Mouse (Mus musculus): ENCODE data around the gene Maml3. TPM values are rescaled to one million over a fixed set of nuclear protein-coding genes. Genes with fewer than 3 reads are reported as not detected.

The Maml3 gene
- total RNA-seq, 2 experiments from 2014 or later: 7.1 TPM

DNA sequence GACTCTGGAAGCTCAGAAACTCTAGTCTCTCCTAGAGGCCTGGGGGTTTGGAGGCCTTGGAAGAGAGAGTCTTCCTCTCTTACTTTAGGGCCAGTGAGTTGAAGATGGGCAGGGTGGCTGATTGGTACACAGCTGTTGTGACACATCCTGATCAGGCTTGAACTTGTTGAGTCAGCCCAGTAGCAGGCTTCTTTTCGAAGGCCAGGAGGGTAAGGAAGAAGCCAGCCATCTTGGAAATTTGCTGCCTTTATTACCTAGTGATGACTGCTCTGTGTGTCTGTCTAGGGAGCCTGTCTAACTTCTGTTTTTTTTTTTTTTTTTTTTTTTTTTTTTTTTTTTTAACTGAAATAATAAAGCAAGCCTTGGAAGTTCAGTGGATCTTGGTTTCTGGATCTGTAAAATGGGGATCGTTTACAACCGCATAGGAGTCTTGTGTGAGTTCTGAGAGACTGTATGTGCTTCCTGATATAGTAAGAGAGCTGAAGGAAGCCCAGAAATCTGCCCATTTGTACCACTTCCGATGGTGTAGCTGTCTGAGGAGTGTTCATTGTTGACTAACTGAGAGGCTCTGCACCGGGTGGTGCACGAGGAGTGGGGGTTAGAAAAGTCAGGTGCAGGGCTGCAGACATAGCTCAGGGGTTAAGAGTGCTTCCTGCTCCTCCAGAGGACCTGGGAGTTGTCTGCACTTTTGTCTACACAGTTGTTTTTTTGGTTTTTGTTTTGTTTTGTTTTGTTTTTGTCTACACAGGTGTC, 450.4 kb downstream of the Maml3 start:
- no peak for DNase-seq

DNA sequence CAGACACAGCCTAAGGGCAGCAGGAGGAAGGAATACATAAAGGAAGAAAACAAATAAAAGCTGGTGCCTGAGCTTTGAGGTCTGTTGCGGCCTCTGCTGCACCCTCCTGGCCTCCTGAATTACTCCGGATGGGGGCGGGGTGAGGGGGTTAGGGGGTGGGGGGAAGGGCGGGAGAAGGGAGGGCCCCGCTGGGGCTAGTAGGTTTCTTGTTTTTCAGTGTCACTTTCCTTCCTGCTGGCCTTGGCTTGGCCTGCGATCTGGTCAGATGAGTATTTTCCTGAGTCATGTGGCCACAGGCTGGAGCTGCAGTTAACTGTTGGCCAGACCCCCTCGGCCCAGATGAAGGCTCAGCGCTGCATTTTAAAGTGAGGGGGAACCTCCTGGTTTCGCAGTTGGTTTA, 452.2 kb downstream of the Maml3 start:
- peak; percentile 53 for DNase-seq

DNA sequence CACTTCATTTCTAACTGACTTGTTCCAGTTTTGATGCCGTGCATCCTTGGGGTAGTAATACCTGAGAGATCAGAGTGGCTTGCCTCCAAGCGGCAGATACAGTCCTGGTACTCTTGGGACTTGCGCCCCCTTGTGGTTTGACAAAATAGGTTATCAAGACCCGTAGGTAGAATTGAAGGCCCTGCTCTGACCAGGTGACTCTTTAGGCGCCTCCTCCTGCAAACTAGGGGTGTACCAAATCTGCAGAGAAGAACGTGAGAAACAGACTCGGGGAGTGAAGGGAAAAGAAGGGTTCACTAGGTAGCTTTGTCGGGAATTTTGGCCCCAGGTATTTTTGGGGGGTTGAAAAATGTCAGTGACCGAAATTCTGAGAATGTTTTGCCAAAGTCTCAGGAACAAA, 452.6 kb downstream of the Maml3 start:
- peak; percentile 90 for DNase-seq

DNA sequence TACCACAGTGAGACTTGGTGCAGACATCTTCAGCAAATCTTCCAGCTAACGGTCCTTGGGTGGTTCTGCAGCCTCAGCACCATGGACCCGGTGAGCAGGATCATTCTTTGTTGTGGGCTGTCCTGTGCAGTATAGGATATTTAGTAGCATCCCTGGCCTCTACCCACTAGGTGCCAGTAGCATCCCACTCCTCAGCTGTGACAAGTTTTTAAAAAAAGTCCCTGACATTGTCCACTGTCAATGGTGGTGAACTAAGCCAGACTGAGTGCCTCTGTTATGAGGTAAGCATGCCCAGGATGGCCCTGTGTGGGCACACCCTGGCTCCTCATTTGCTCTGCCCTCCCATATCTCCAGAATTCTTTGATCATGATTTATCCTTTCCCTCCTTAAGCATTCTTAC, 453.7 kb downstream of the Maml3 start:
- no peak for DNase-seq

DNA sequence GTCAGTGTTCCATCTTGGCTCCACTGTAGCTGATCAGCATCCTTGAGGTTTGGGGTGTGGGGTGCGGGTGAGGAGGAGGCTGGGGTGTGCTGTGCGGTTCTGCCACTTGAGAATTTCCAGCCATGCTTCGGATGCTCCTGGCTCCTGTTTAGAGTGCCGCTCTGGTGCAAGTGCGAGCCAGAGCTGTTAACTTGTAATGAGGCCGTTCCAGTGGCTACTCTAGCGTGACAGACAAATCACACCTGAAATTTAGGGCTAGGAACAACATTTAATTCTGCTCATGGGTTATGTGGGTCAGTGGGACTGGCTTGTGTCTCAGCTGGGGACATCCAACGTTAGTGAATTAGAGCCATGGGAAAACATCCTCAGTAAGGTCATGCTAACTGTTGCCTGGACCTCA, 454.9 kb downstream of the Maml3 start:
- DNase-seq: no peak

DNA sequence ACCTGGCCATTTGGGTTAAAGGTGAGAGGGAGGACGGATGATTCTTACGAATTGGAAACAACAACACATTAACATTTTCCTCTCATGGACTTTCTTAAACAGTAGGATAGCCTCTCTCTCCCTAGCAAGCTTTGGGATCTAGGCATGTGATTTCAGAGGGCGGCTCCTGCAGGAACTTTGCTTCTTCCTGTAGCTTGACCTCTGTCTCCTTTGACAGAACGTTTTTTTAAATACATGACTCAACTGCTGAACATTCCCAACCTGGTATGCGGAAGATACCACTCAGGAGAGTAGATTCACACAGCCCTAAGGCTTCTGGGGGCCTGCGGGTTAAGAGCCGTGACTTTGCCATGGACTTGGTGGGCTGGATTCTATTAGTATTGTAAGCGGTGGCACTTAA, 455.4 kb downstream of the Maml3 start:
- DNase-seq: no peak

DNA sequence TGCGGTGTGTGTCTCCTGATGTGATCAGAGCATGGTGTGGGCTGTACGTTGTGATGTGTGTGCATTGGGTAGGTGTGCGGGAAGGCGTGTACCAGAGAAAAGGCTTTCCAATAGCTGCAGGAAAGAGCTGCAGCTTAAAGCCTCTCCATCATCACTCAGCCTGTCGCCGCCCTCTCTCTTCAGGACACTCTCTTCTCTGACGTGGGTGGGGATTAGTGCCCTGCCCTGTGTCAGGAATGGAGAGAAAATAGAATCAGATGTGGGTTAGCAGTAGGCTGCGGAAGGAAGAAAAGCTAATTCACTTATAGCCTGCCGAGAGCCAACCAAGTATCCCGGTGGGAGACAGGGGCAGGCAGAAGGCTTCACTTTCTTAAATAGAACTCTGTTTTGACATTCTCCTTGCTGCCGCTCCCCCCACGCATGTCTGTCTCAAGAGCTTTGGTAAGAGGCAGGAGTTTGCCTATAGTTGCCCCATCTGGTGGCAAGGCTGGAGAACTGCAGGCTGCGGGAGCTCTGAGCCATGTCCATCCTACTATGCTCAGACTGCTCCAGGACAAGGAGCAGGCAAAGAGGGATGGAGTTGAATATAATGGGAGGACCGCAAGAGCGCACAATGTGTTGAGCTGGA, 456.7 kb downstream of the Maml3 start:
- peak; percentile 87 for DNase-seq

DNA sequence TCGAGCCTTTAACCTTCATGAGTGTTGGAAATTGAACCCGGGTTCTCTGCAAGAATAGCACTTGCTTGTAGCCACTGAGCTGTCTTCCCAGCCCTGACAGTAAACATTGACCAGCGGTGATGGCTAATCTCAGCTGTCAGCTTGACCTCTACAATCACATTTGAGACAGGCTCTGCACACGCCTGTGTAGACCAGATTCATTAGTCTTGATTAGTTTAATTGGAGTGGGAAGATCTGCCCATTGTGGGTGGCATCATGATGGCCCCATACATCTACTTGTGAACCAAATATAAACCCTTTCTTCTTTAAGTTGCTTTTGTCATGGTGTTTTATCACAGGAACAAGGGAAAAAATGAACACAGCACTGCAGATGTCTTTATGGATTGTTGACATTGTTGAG, 457.5 kb downstream of the Maml3 start:
- DNase-seq: no peak

DNA sequence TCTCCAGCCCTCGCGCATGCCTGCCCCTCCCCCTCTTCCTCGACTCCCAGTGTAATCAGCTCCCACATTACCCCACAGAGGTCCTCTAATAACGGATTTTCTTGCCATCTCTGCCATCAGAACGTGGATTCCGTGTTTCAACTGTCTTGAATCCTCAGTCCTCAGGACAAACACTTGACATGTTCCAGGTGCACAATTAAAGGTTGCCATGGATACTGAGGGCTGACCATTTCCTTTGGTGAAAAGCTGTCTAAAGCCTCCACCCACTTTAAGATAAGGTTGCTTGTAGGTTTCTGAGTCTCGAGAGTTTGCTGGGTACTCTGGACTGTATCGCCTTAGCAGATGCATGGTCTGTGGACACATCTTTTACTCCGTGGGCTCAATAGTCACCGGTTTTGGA, 458.6 kb downstream of the Maml3 start:
- no peak for DNase-seq

DNA sequence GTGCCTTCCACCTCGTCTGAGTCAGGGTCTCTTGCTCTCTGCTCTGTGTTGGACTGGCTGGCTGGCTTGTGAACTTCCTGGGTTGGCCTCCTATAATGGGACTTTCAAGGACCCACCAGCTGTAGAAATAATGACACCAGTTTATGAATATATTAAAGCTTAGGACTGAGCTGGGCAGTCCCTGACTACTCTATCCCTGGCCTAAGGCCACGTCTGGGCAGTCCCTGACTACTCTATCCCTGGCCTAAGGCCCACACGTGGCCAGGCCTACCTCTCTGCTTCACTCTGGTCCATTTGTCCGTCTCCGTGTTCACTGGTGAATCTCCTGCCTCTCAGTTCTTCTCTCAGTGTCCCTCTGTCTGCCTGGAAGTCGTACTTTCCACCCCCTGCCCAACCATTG, 459.4 kb downstream of the Maml3 start:
- no peak for DNase-seq

DNA sequence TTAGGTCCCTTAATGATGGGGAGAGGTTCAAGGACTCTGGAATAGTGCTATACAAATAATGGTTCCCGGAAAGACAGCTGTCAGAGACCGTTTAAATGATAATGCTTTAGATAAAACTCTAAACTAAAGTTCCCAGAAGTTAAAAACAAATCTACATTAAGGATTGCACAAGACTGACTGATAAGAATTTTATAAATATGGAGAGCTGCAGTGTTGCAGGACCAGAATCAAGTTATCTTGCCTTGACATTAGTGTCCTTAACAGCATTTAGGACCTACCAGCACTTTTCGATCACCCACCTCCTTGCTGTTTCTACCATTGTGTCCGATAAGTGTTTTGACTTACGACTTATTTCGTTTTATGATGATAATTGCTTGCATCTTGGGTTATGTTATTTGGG, 466.6 kb downstream of the Maml3 start:
- DNase-seq: no peak

DNA sequence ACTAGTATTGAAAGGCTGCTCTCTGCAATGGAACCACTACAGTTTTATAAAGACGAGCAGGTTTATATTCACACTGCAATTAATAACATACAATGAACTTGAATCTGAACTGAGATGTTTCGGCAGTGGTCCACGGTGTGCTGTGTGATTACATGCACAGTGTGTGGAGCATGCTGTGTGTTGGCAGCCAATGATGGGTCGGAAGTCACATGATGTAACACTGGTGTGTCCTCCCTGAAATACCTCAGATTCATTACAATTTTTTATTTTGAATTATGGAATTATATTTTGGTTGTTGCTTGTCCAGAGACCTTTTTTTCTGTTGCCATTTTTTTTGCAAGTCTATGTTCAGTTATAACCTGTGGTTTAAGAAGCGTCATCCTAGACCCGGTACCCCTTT, 467.6 kb downstream of the Maml3 start:
- no peak for DNase-seq

DNA sequence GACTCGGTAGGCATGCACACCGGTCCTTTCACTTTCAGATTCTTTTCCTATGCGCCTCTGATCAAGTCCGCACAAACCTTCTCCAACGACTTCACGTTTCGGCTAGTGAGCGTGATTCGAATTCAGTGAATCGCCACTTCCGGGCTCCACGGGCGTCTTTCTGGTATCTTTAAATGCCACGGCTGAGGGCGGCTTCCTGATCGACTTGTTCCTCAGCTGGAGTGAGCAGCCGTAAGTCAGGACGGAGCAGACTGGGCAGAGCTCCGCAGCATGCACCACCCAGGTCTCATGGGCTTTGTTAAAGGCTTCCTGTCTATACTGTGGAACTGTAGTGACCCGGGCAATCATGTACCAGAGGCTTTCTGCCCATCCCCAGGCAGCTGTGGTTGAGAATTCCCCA, 468.2 kb downstream of the Maml3 start:
- DNase-seq: no peak

DNA sequence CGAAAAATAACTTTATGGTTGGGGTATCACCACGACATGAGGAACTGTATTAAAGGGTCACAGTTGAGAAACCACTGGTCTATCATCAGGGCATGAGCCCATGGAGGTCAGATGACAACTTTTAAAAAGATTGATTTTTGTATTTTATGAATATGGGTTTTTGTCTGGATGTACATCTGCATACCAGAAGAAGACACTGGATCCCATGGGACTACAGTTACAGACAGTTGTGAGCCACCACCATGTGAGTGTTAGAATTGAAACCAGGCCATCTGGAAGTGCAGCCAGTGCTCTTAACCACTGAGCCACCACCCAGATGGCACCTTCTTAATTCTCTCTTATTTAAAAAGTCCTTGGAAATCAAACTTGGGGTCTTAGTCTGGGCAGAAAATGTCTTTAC, 468.9 kb downstream of the Maml3 start:
- no peak for DNase-seq

Other genes starting within 250 kb of the Maml3 start
- 10 to 100 TPM; 13.2 to 13.5 TPM for gene Foxo1, start 163.3 kb upstream of the Maml3 start, total RNA-seq (2021)